Mouse (Mus musculus) thymus, adult 2 months (tissue): ENCODE results near the gene Snn.

Source experiments
- CTCF ChIP-seq: fragments of 200-500 bp; IDR thresholded peaks from 2 replicates; pipeline ENCODE4 v1.5.1; 2012; ENCODE audit warnings: mild to moderate bottlenecking, control low read depth, low read length, moderate library complexity, borderline replicate concordance; ENCODE audit not compliant: control insufficient read depth, poor library complexity, insufficient read depth; ENCODE audit errors: extremely low read depth
- POLR2A ChIP-seq: fragments of 200-500 bp; IDR thresholded peaks from 2 replicates; pipeline ENCODE4 v1.6.1; 2012; ENCODE audit warnings: mild to moderate bottlenecking, low read length, control low read depth, moderate library complexity; ENCODE audit not compliant: control insufficient read depth, poor library complexity, insufficient read depth; ENCODE audit errors: extremely low read depth

DNA sequence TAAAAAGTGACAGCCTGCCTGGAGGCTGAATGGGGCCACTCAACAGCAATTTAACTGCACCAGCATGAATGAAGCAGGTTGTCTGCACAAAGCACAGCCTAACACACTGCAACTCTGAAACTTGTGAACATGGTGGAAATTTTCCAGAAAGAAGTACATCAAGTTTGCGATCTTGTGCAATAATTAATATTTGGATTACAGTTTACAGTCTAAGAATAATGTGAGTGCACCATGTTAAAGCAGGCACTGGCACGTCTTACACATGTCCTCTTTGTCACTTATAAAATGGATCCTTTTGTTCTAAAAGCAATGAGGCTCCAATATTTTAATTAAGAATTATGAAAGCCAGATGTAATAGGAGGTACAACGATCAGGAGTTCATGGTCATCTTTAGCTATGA is 36.6 kb downstream of the Snn start:
- TF ChIP-seq CTCF = no peak
- TF ChIP-seq POLR2A = no peak
